Mouse (Mus musculus): ENCODE measurements around the gene Traf3ip2. TPM values are rescaled to one million over a fixed set of nuclear protein-coding genes. Genes with fewer than 3 reads are reported as not detected.

Traf3ip2 gene
- polyA plus RNA-seq, 1 experiment from 2014 or later: 18.5 TPM

GRCm38 (mm10) chr10:39660698-39661097 lies 48.0 kb downstream of the Traf3ip2 start:
- Histone ChIP-seq H3K36me3 (peaks cover 2% of the 10 kb centered on the region), H3K9ac (no peak overlapping the region), H3K4me2 (no peak overlapping the region), H3K27me3 (no peaks in the 10 kb centered on the region), H3K9me3 (replicated peaks) (no peaks in the 10 kb centered on the region), H3K4me3 (replicated peaks) (no peak overlapping the region), H3K4me1 (peaks cover 42% of the 10 kb centered on the region), H3K27ac (peak overlapping the region; percentile 94)
- WGBS: 34% methylated on average over 5 of the region's 5 CpGs
- ATAC-seq (replicated peaks; ENCODE audit: low FRiP score): 0 out of 2 replicates have a peak, but pooled peaks have one; percentile 17

- WGBS: 79% methylated on average over 4 of the region's 4 CpGs
- Histone ChIP-seq H3K9ac (no peak overlapping the region), H3K4me2 (no peak overlapping the region), H3K4me3 (replicated peaks) (no peak overlapping the region), H3K36me3 (peaks cover 8% of the 10 kb centered on the region; the same call in 1 of the 2 replicates), H3K27ac (0 out of 2 replicates have a peak overlapping the region, but pooled peaks have one; percentile 48), H3K27me3 (no peaks in the 10 kb centered on the region), H3K9me3 (replicated peaks) (no peaks in the 10 kb centered on the region), H3K4me1 (peaks cover 24% of the 10 kb centered on the region)
- ATAC-seq (replicated peaks; ENCODE audit: low FRiP score): no peak
These were observed 52.4 kb downstream of the Traf3ip2 start for GRCm38 (mm10) chr10:39665071-39665502.

GRCm38 (mm10) chr10:39666027-39666426 lies 53.3 kb downstream of the Traf3ip2 start:
- no peak for ATAC-seq (replicated peaks; ENCODE audit: low FRiP score)
- Histone ChIP-seq H3K4me3 (replicated peaks) (no peak overlapping the region), H3K36me3 (peaks cover 8% of the 10 kb centered on the region; the same call in 1 of the 2 replicates), H3K9ac (no peak overlapping the region), H3K4me2 (no peak overlapping the region), H3K4me1 (peaks cover 14% of the 10 kb centered on the region), H3K9me3 (replicated peaks) (no peaks in the 10 kb centered on the region), H3K27me3 (no peaks in the 10 kb centered on the region), H3K27ac (peak overlapping the region; percentile 37; the same call in 1 of the 2 replicates)
- WGBS: 28% methylated on average over 3 of the region's 3 CpGs

GRCm38 (mm10) chr10:39671451-39671850 lies 58.7 kb downstream of the Traf3ip2 start:
- Histone ChIP-seq H3K4me2 (no peak overlapping the region), H3K4me3 (replicated peaks) (no peak overlapping the region), H3K9me3 (replicated peaks) (no peaks in the 10 kb centered on the region), H3K36me3 (peaks cover 8% of the 10 kb centered on the region; the same call in 1 of the 2 replicates), H3K9ac (no peak overlapping the region), H3K27ac (no peak overlapping the region), H3K27me3 (no peaks in the 10 kb centered on the region), H3K4me1 (peaks cover 21% of the 10 kb centered on the region)
- WGBS: 83% methylated on average over 1 of the region's 1 CpGs
- ATAC-seq (replicated peaks; ENCODE audit: low FRiP score): no peak

GRCm38 (mm10) chr10:39672547-39673051 lies 59.9 kb downstream of the Traf3ip2 start:
- peaks cover 20% of the 10 kb centered on the region for H3K4me1 ChIP-seq
- no peak overlapping the region for H3K9ac ChIP-seq
- no peak overlapping the region for H3K4me2 ChIP-seq
- H3K36me3 ChIP-seq: peaks cover 8% of the 10 kb centered on the region; the same call in 1 of the 2 replicates
- ATAC-seq (replicated peaks; ENCODE audit: low FRiP score): no peak
- WGBS: 31% methylated on average over 4 of the region's 4 CpGs
- H3K9me3 ChIP-seq (replicated peaks): no peaks in the 10 kb centered on the region
- peak overlapping the region; percentile 45; the same call in 1 of the 2 replicates for H3K27ac ChIP-seq
- no peak overlapping the region for H3K4me3 ChIP-seq (replicated peaks)
- no peaks in the 10 kb centered on the region for H3K27me3 ChIP-seq

GRCm38 (mm10) chr10:39674106-39674505 lies 61.4 kb downstream of the Traf3ip2 start:
- no peak for ATAC-seq (replicated peaks; ENCODE audit: low FRiP score)
- Histone ChIP-seq H3K9me3 (replicated peaks) (no peaks in the 10 kb centered on the region), H3K36me3 (peaks cover 8% of the 10 kb centered on the region; the same call in 1 of the 2 replicates), H3K27me3 (no peaks in the 10 kb centered on the region), H3K27ac (no peak overlapping the region), H3K9ac (no peak overlapping the region), H3K4me1 (peaks cover 20% of the 10 kb centered on the region), H3K4me3 (replicated peaks) (no peak overlapping the region), H3K4me2 (no peak overlapping the region)
- WGBS: 12% methylated on average over 3 of the region's 3 CpGs

- no peaks in the 10 kb centered on the region for H3K27me3 ChIP-seq
- no peak overlapping the region for H3K9ac ChIP-seq
- ATAC-seq (replicated peaks; ENCODE audit: low FRiP score): no peak
- no peak overlapping the region for H3K27ac ChIP-seq
- H3K4me3 ChIP-seq (replicated peaks): no peak overlapping the region
- H3K36me3 ChIP-seq: peaks cover 2% of the 10 kb centered on the region; the same call in 1 of the 2 replicates
- H3K9me3 ChIP-seq (replicated peaks): no peaks in the 10 kb centered on the region
- H3K4me1 ChIP-seq: peaks cover 20% of the 10 kb centered on the region
- 80% methylated on average over 3 of the region's 3 CpGs for WGBS
- no peak overlapping the region for H3K4me2 ChIP-seq
These were observed 62.0 kb downstream of the Traf3ip2 start for GRCm38 (mm10) chr10:39674766-39675165.

- Histone ChIP-seq H3K9ac (no peak overlapping the region), H3K4me1 (peaks cover 10% of the 10 kb centered on the region), H3K9me3 (replicated peaks) (no peaks in the 10 kb centered on the region), H3K4me2 (no peak overlapping the region), H3K27ac (no peak overlapping the region), H3K27me3 (no peaks in the 10 kb centered on the region), H3K4me3 (replicated peaks) (no peak overlapping the region), H3K36me3 (no peaks in the 10 kb centered on the region)
- WGBS: 94% methylated on average over 4 of the region's 4 CpGs
- ATAC-seq (replicated peaks; ENCODE audit: low FRiP score): no peak
These were observed 65.6 kb downstream of the Traf3ip2 start for GRCm38 (mm10) chr10:39678199-39678791.

GRCm38 (mm10) chr10:39681014-39681413 lies 68.3 kb downstream of the Traf3ip2 start:
- ATAC-seq (replicated peaks; ENCODE audit: low FRiP score): no peak; the same call in 1 of the 2 replicates
- Histone ChIP-seq H3K4me3 (replicated peaks) (no peak overlapping the region), H3K36me3 (no peaks in the 10 kb centered on the region), H3K4me1 (peaks cover 5% of the 10 kb centered on the region; the same call in 1 of the 2 replicates), H3K9me3 (replicated peaks) (no peaks in the 10 kb centered on the region), H3K27ac (no peak overlapping the region), H3K27me3 (no peaks in the 10 kb centered on the region), H3K9ac (no peak overlapping the region), H3K4me2 (no peak overlapping the region)
- WGBS: 73% methylated on average over 4 of the region's 4 CpGs

- no peak overlapping the region for H3K27ac ChIP-seq
- WGBS: 76% methylated on average over 2 of the region's 2 CpGs
- H3K9ac ChIP-seq: no peak overlapping the region
- no peaks in the 10 kb centered on the region for H3K36me3 ChIP-seq
- H3K4me1 ChIP-seq: peaks cover 5% of the 10 kb centered on the region; the same call in 1 of the 2 replicates
- H3K4me2 ChIP-seq: no peak overlapping the region
- ATAC-seq (replicated peaks; ENCODE audit: low FRiP score): no peak
- H3K4me3 ChIP-seq (replicated peaks): no peak overlapping the region
- no peaks in the 10 kb centered on the region for H3K9me3 ChIP-seq (replicated peaks)
- H3K27me3 ChIP-seq: no peaks in the 10 kb centered on the region
These were observed 69.8 kb downstream of the Traf3ip2 start for GRCm38 (mm10) chr10:39682556-39682955.

- Histone ChIP-seq H3K4me2 (no peak overlapping the region), H3K4me1 (peaks cover 5% of the 10 kb centered on the region; the same call in 1 of the 2 replicates), H3K36me3 (no peaks in the 10 kb centered on the region), H3K4me3 (replicated peaks) (no peak overlapping the region), H3K27ac (no peak overlapping the region), H3K9me3 (replicated peaks) (no peaks in the 10 kb centered on the region), H3K27me3 (no peaks in the 10 kb centered on the region), H3K9ac (no peak overlapping the region)
- ATAC-seq (replicated peaks; ENCODE audit: low FRiP score): no peak
- WGBS: 85% methylated on average over 2 of the region's 2 CpGs
These were observed 70.7 kb downstream of the Traf3ip2 start for GRCm38 (mm10) chr10:39683481-39683880.

GRCm38 (mm10) chr10:39686811-39687210 lies 74.1 kb downstream of the Traf3ip2 start:
- no peaks in the 10 kb centered on the region for H3K27me3 ChIP-seq
- WGBS: 98% methylated on average over 4 of the region's 4 CpGs
- H3K4me1 ChIP-seq: peaks cover 10% of the 10 kb centered on the region
- no peak overlapping the region for H3K27ac ChIP-seq
- H3K4me3 ChIP-seq (replicated peaks): no peak overlapping the region
- H3K36me3 ChIP-seq: no peaks in the 10 kb centered on the region
- ATAC-seq (replicated peaks; ENCODE audit: low FRiP score): no peak
- no peaks in the 10 kb centered on the region for H3K9me3 ChIP-seq (replicated peaks)
- no peak overlapping the region for H3K4me2 ChIP-seq
- H3K9ac ChIP-seq: no peak overlapping the region
